Mouse (Mus musculus) G1E-ER4 (cell line): Measurements from ENCODE around the gene Gm20388. TPM values are rescaled to one million over a fixed set of nuclear protein-coding genes. Genes with fewer than 3 reads are reported as not detected.

ENCODE experiments used
- GATA1 ChIP-seq: IDR thresholded peaks from one replicate; pipeline ENCODE4 v1.8.0; 2012; ENCODE audit warnings: low read length, inconsistent platforms
- polyA plus RNA-seq: library from polyadenylated mRNA; stranded (reverse); fragments of >175 nt; gene quantifications from 2 replicates; pipeline ENCODE4 v1.2.3, GENCODE M21; 2012

Gm20388 gene
- polyA plus RNA-seq, 1 experiment = not detected

- no peak for TF ChIP-seq GATA1
Observed at GRCm38 (mm10) chr8:122162992-122163391, 2252.4 kb downstream of the Gm20388 start.

GRCm38 (mm10) chr8:122167204-122167860 lies 2256.7 kb downstream of the Gm20388 start:
- TF ChIP-seq GATA1 = no peak

GRCm38 (mm10) chr8:122169446-122169845 lies 2258.8 kb downstream of the Gm20388 start:
- no peak for TF ChIP-seq GATA1

GRCm38 (mm10) chr8:122171823-122172222 lies 2261.2 kb downstream of the Gm20388 start:
- TF ChIP-seq GATA1 = no peak

GRCm38 (mm10) chr8:122174133-122174930 lies 2263.7 kb downstream of the Gm20388 start:
- TF ChIP-seq GATA1 = no peak

GRCm38 (mm10) chr8:122178392-122178890 lies 2267.8 kb downstream of the Gm20388 start:
- TF ChIP-seq GATA1 = no peak

GRCm38 (mm10) chr8:122179354-122179753 lies 2268.7 kb downstream of the Gm20388 start:
- no peak for TF ChIP-seq GATA1

GRCm38 (mm10) chr8:122180116-122180515 lies 2269.5 kb downstream of the Gm20388 start:
- TF ChIP-seq GATA1 = no peak

GRCm38 (mm10) chr8:122181414-122181813 lies 2270.8 kb downstream of the Gm20388 start:
- no peak for TF ChIP-seq GATA1

- no peak for TF ChIP-seq GATA1
Observed at GRCm38 (mm10) chr8:122181991-122182390, 2271.3 kb downstream of the Gm20388 start.

GRCm38 (mm10) chr8:122186363-122186974 lies 2275.8 kb downstream of the Gm20388 start:
- TF ChIP-seq GATA1 = no peak

- no peak for TF ChIP-seq GATA1
Observed at GRCm38 (mm10) chr8:122187271-122187670, 2276.6 kb downstream of the Gm20388 start.

GRCm38 (mm10) chr8:122190349-122191053 lies 2279.9 kb downstream of the Gm20388 start:
- no peak for TF ChIP-seq GATA1

- no peak for TF ChIP-seq GATA1
Observed at GRCm38 (mm10) chr8:122191054-122191376, 2280.4 kb downstream of the Gm20388 start.

GRCm38 (mm10) chr8:122192771-122193170 lies 2282.1 kb downstream of the Gm20388 start:
- no peak for TF ChIP-seq GATA1

- no peak for TF ChIP-seq GATA1
Observed at GRCm38 (mm10) chr8:122193521-122193920, 2282.9 kb downstream of the Gm20388 start.

GRCm38 (mm10) chr8:122194396-122194795 lies 2283.8 kb downstream of the Gm20388 start:
- no peak for TF ChIP-seq GATA1
